Mouse (Mus musculus) regulatory T cell (primary cell): Measurements from ENCODE around the gene Snip1.

Source experiments
- in situ Hi-C: fragments of 300-600 bp; cut with MboI, MseI; formaldehyde crosslinking; loops from one replicate; pipeline ENCODE4 v1.15.1; 2025; ENCODE audit warnings: high pct_unique_total_duplicates

Gene Snip1

GRCm38 (mm10) chr4:125096066-125096465, 29.6 kb downstream of the Snip1 start:
- in situ Hi-C loops: loop anchor here (5.0 kb wide), 1 partner anchor 144 kb away; no protein-coding TSS in a partner anchor

GRCm38 (mm10) chr4:125097412-125097811, 30.9 kb downstream of the Snip1 start:
- in situ Hi-C loops: loop anchor here (5.0 kb wide), 1 partner anchor 145 kb away; no protein-coding TSS in a partner anchor

- in situ Hi-C loops: loop anchor here (5.0 kb wide), 1 partner anchor 147 kb away; no protein-coding TSS in a partner anchor
Observed at GRCm38 (mm10) chr4:125099458-125099857, 33.0 kb downstream of the Snip1 start.

- in situ Hi-C loops: no loop called here
Observed at GRCm38 (mm10) chr4:125101334-125101733, 34.9 kb downstream of the Snip1 start.

GRCm38 (mm10) chr4:125105354-125105753, 38.9 kb downstream of the Snip1 start:
- in situ Hi-C loops: no loop called here

- in situ Hi-C loops: no loop called here
Observed at GRCm38 (mm10) chr4:125114638-125115037, 48.2 kb downstream of the Snip1 start.

- in situ Hi-C loops: no loop called here
Observed at GRCm38 (mm10) chr4:125115081-125115480, 48.6 kb downstream of the Snip1 start.

GRCm38 (mm10) chr4:125115710-125116089, 49.2 kb downstream of the Snip1 start:
- in situ Hi-C loops: no loop called here

- in situ Hi-C loops: no loop called here
Observed at GRCm38 (mm10) chr4:125116090-125116861, 49.8 kb downstream of the Snip1 start.

- in situ Hi-C loops: no loop called here
Observed at GRCm38 (mm10) chr4:125116929-125117328, 50.5 kb downstream of the Snip1 start.

- in situ Hi-C loops: no loop called here
Observed at GRCm38 (mm10) chr4:125117902-125118320, 51.4 kb downstream of the Snip1 start.

GRCm38 (mm10) chr4:125119070-125119469, 52.6 kb downstream of the Snip1 start:
- in situ Hi-C loops: no loop called here

- in situ Hi-C loops: loop anchor here (5.0 kb wide), 2 partner anchors 52 to 412 kb away; partner anchors contain the start of genes Dnali1 and Snip1
Observed at GRCm38 (mm10) chr4:125119721-125120120, 53.2 kb downstream of the Snip1 start.

- in situ Hi-C loops: loop anchor here (5.0 kb wide), 2 partner anchors 55 to 415 kb away; partner anchors contain the start of genes Dnali1 and Snip1
Observed at GRCm38 (mm10) chr4:125122431-125123278, 56.2 kb downstream of the Snip1 start.

GRCm38 (mm10) chr4:125123279-125123671, 56.8 kb downstream of the Snip1 start:
- in situ Hi-C loops: loop anchor here (5.0 kb wide), 2 partner anchors 56 to 416 kb away; partner anchors contain the start of genes Dnali1 and Snip1
